Mouse (Mus musculus): ENCODE measurements at regions not wholly inside any gene's neighbourhood (a gene's known extent, or its start where the extent isn't known, plus 50 kb on each side); places are given as distances from the start of the nearest gene placed in this dataset.

GRCm38 (mm10) chr8:27837903-27838302 is 390.4 kb downstream of the Poteg start:
- DNase-seq (ENCODE audit: low spot score) (no peak), ATAC-seq (replicated peaks; ENCODE audit: low FRiP score) (peak; percentile 82)
- Histone ChIP-seq H3K4me1 (replicated peaks; ENCODE audit: control insufficient read depth, insufficient read depth, low read length) (0 out of 2 replicates have a peak, but pooled peaks cover 1% of the 10 kb centered on the region), H3K27ac (ENCODE audit: low read depth, low read length) (no peak overlapping the region), H3K9me3 (ENCODE audit: control insufficient read depth, low read length) (no peaks in the 10 kb centered on the region), H3K4me2 (ENCODE audit: low read depth, low read length, severe bottlenecking) (no peak overlapping the region), H3K27me3 (ENCODE audit: control insufficient read depth, insufficient read depth, low read length) (no peaks in the 10 kb centered on the region), H3K9ac (ENCODE audit: low read length) (no peak overlapping the region), H3K36me3 (ENCODE audit: control insufficient read depth, insufficient read depth, low read length) (no peaks in the 10 kb centered on the region), H3K4me3 (ENCODE audit: low read depth, low read length) (no peak overlapping the region)
- 6% methylated on average over 1 of the region's 1 CpGs for WGBS

- H3K27me3 ChIP-seq (ENCODE audit: control insufficient read depth, insufficient read depth, low read length), result no peaks in the 10 kb centered on the region
- DNase-seq (ENCODE audit: low spot score) (no peak), ATAC-seq (replicated peaks; ENCODE audit: low FRiP score) (no peak)
- H3K4me2 ChIP-seq (ENCODE audit: low read depth, low read length, severe bottlenecking), result no peak overlapping the region
- no peak overlapping the region for H3K4me3 ChIP-seq (ENCODE audit: low read depth, low read length)
- no peak overlapping the region for H3K9ac ChIP-seq (ENCODE audit: low read length)
- 71% methylated on average over 1 of the region's 1 CpGs for WGBS
- H3K9me3 ChIP-seq (ENCODE audit: control insufficient read depth, low read length), result no peaks in the 10 kb centered on the region
- no peaks in the 10 kb centered on the region for H3K36me3 ChIP-seq (ENCODE audit: control insufficient read depth, insufficient read depth, low read length)
- H3K4me1 ChIP-seq (replicated peaks; ENCODE audit: control insufficient read depth, insufficient read depth, low read length), result no peaks in the 10 kb centered on the region
- no peak overlapping the region for H3K27ac ChIP-seq (ENCODE audit: low read depth, low read length)
Measured at GRCm38 (mm10) chr8:27866468-27866995, 419.1 kb downstream of the Poteg start.

DNA sequence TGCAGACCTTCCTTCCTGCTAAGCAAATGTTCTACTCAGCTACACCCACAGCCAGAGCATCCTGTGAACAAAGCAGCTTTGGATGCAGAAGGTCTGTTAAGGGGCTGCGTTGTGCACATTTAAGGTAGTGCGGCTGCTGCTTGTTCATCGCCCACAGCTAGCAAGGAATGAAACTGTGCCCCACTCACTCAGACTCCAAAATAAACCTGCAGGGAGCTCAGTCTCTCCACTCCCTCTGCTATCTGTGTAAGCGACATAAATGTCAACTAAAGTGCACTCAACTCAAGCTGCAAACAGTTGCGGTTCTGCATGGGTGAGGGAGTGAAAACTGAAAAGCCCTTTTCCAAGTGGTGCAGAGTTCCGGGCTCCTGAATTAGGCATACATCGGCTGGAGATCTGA is 421.1 kb downstream of the Poteg start:
- H3K4me3 ChIP-seq (ENCODE audit: low read depth, low read length), result no peak overlapping the region
- H3K4me2 ChIP-seq (ENCODE audit: low read depth, low read length, severe bottlenecking), result no peak overlapping the region
- 93% methylated on average over 7 of the region's 7 CpGs for WGBS
- H3K36me3 ChIP-seq (ENCODE audit: control insufficient read depth, insufficient read depth, low read length), result no peaks in the 10 kb centered on the region
- no peak overlapping the region for H3K9ac ChIP-seq (ENCODE audit: low read length)
- H3K27ac ChIP-seq (ENCODE audit: low read depth, low read length), result no peak overlapping the region
- H3K9me3 ChIP-seq (ENCODE audit: control insufficient read depth, low read length), result no peaks in the 10 kb centered on the region
- H3K4me1 ChIP-seq (replicated peaks; ENCODE audit: control insufficient read depth, insufficient read depth, low read length), result no peaks in the 10 kb centered on the region
- DNase-seq (ENCODE audit: low spot score), result no peak
- ATAC-seq (replicated peaks; ENCODE audit: low FRiP score), result no peak
- H3K27me3 ChIP-seq (ENCODE audit: control insufficient read depth, insufficient read depth, low read length), result no peaks in the 10 kb centered on the region

- DNase-seq (ENCODE audit: low spot score) (no peak), ATAC-seq (replicated peaks; ENCODE audit: low FRiP score) (peak; percentile 55)
- H3K4me1 ChIP-seq (replicated peaks; ENCODE audit: control insufficient read depth, insufficient read depth, low read length), result no peaks in the 10 kb centered on the region
- H3K9me3 ChIP-seq (ENCODE audit: control insufficient read depth, low read length), result no peaks in the 10 kb centered on the region
- no peak overlapping the region for H3K9ac ChIP-seq (ENCODE audit: low read length)
- H3K27me3 ChIP-seq (ENCODE audit: control insufficient read depth, insufficient read depth, low read length), result no peaks in the 10 kb centered on the region
- no peak overlapping the region for H3K4me3 ChIP-seq (ENCODE audit: low read depth, low read length)
- H3K4me2 ChIP-seq (ENCODE audit: low read depth, low read length, severe bottlenecking), result no peak overlapping the region
- no peaks in the 10 kb centered on the region for H3K36me3 ChIP-seq (ENCODE audit: control insufficient read depth, insufficient read depth, low read length)
- H3K27ac ChIP-seq (ENCODE audit: low read depth, low read length), result no peak overlapping the region
Measured at GRCm38 (mm10) chr8:27877691-27878264, 430.3 kb downstream of the Poteg start.

DNA sequence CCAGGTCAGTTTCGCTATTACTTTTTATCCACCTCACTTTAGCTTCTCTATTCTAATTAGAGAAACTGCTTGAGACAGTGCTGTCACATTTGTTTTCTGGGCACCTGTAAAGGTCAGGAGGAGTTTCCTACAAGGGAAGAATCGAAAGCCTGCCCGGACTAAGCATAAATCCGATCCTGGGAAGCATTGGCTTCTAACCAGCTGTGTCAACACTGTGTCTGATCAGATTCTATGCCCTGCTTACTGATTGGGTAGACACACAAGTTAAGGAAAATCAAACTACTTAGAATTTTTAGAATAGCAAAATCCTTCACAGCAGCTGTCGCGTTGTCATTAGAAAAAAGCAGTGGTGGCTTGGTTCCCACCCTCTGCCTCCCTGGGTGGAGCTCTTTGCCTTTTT is 441.8 kb downstream of the Poteg start:
- H3K9me3 ChIP-seq (ENCODE audit: control insufficient read depth, low read length), result no peaks in the 10 kb centered on the region
- H3K4me1 ChIP-seq (replicated peaks; ENCODE audit: control insufficient read depth, insufficient read depth, low read length), result no peaks in the 10 kb centered on the region
- H3K9ac ChIP-seq (ENCODE audit: low read length), result no peak overlapping the region
- WGBS, result 83% methylated on average over 6 of the region's 6 CpGs
- no peaks in the 10 kb centered on the region for H3K36me3 ChIP-seq (ENCODE audit: control insufficient read depth, insufficient read depth, low read length)
- no peak overlapping the region for H3K4me2 ChIP-seq (ENCODE audit: low read depth, low read length, severe bottlenecking)
- no peaks in the 10 kb centered on the region for H3K27me3 ChIP-seq (ENCODE audit: control insufficient read depth, insufficient read depth, low read length)
- H3K27ac ChIP-seq (ENCODE audit: low read depth, low read length), result no peak overlapping the region
- DNase-seq (ENCODE audit: low spot score) (no peak), ATAC-seq (replicated peaks; ENCODE audit: low FRiP score) (no peak)
- H3K4me3 ChIP-seq (ENCODE audit: low read depth, low read length), result no peak overlapping the region

- ATAC-seq (replicated peaks; ENCODE audit: low FRiP score) (no peak), DNase-seq (ENCODE audit: low spot score) (no peak)
- no peaks in the 10 kb centered on the region for H3K4me1 ChIP-seq (replicated peaks; ENCODE audit: control insufficient read depth, insufficient read depth, low read length)
- H3K9ac ChIP-seq (ENCODE audit: low read length), result no peak overlapping the region
- no peaks in the 10 kb centered on the region for H3K36me3 ChIP-seq (ENCODE audit: control insufficient read depth, insufficient read depth, low read length)
- no peaks in the 10 kb centered on the region for H3K27me3 ChIP-seq (ENCODE audit: control insufficient read depth, insufficient read depth, low read length)
- H3K4me3 ChIP-seq (ENCODE audit: low read depth, low read length), result no peak overlapping the region
- H3K9me3 ChIP-seq (ENCODE audit: control insufficient read depth, low read length), result no peaks in the 10 kb centered on the region
- no peak overlapping the region for H3K4me2 ChIP-seq (ENCODE audit: low read depth, low read length, severe bottlenecking)
- H3K27ac ChIP-seq (ENCODE audit: low read depth, low read length), result no peak overlapping the region
- WGBS, result 77% methylated on average over 6 of the region's 6 CpGs
Measured at GRCm38 (mm10) chr8:27894325-27894724, 446.9 kb downstream of the Poteg start.

GRCm38 (mm10) chr8:27900115-27900514 is 452.6 kb downstream of the Poteg start:
- H3K4me1 ChIP-seq (replicated peaks; ENCODE audit: control insufficient read depth, insufficient read depth, low read length), result no peaks in the 10 kb centered on the region
- H3K9ac ChIP-seq (ENCODE audit: low read length), result no peak overlapping the region
- ATAC-seq (replicated peaks; ENCODE audit: low FRiP score), result no peak
- H3K36me3 ChIP-seq (ENCODE audit: control insufficient read depth, insufficient read depth, low read length), result no peaks in the 10 kb centered on the region
- H3K27me3 ChIP-seq (ENCODE audit: control insufficient read depth, insufficient read depth, low read length), result no peaks in the 10 kb centered on the region
- no peaks in the 10 kb centered on the region for H3K9me3 ChIP-seq (ENCODE audit: control insufficient read depth, low read length)
- no peak for DNase-seq (ENCODE audit: low spot score)
- H3K27ac ChIP-seq (ENCODE audit: low read depth, low read length), result no peak overlapping the region
- WGBS, result 82% methylated on average over 2 of the region's 2 CpGs
- no peak overlapping the region for H3K4me2 ChIP-seq (ENCODE audit: low read depth, low read length, severe bottlenecking)
- H3K4me3 ChIP-seq (ENCODE audit: low read depth, low read length), result no peak overlapping the region

DNA sequence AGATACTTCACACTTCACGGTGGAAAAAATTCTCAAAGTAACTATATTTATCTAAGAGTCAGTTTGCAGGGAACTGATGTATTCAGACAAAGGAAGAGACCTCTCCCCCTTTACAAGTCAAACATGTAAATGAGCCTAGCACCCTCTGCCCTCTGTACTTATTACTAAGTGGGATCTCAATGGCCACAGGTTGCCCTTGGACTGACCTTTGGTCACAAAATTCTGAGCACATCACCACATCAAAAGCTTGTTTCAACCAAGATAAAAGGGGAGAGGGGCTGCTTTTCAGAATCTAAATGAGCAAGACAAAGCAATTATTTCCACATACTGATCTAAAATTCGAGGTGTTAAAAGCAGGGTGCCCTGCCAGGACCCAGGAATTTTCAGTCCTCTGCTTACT is 456.3 kb downstream of the Poteg start:
- Histone ChIP-seq H3K4me3 (ENCODE audit: low read depth, low read length) (no peak overlapping the region), H3K9me3 (ENCODE audit: control insufficient read depth, low read length) (no peaks in the 10 kb centered on the region), H3K4me1 (replicated peaks; ENCODE audit: control insufficient read depth, insufficient read depth, low read length) (no peaks in the 10 kb centered on the region), H3K4me2 (ENCODE audit: low read depth, low read length, severe bottlenecking) (no peak overlapping the region), H3K27ac (ENCODE audit: low read depth, low read length) (no peak overlapping the region), H3K36me3 (ENCODE audit: control insufficient read depth, insufficient read depth, low read length) (no peaks in the 10 kb centered on the region), H3K9ac (ENCODE audit: low read length) (no peak overlapping the region), H3K27me3 (ENCODE audit: control insufficient read depth, insufficient read depth, low read length) (no peaks in the 10 kb centered on the region)
- ATAC-seq (replicated peaks; ENCODE audit: low FRiP score), result 0 out of 2 replicates have a peak, but pooled peaks have one; percentile 27
- 17% methylated on average over 2 of the region's 2 CpGs for WGBS
- no peak for DNase-seq (ENCODE audit: low spot score)

GRCm38 (mm10) chr8:27909347-27909945 is 462.0 kb downstream of the Poteg start:
- Histone ChIP-seq H3K27me3 (ENCODE audit: control insufficient read depth, insufficient read depth, low read length) (no peaks in the 10 kb centered on the region), H3K9me3 (ENCODE audit: control insufficient read depth, low read length) (no peaks in the 10 kb centered on the region), H3K4me3 (ENCODE audit: low read depth, low read length) (no peak overlapping the region), H3K4me2 (ENCODE audit: low read depth, low read length, severe bottlenecking) (no peak overlapping the region), H3K36me3 (ENCODE audit: control insufficient read depth, insufficient read depth, low read length) (no peaks in the 10 kb centered on the region), H3K4me1 (replicated peaks; ENCODE audit: control insufficient read depth, insufficient read depth, low read length) (no peaks in the 10 kb centered on the region), H3K9ac (ENCODE audit: low read length) (no peak overlapping the region), H3K27ac (ENCODE audit: low read depth, low read length) (no peak overlapping the region)
- 59% methylated on average over 2 of the region's 2 CpGs for WGBS
- DNase-seq (ENCODE audit: low spot score), result no peak
- ATAC-seq (replicated peaks; ENCODE audit: low FRiP score), result no peak

Measured in forebrain, embryonic 11.5 days (tissue).